Mouse (Mus musculus) neural tube, embryonic 13.5 days (tissue): Measurements from ENCODE around the gene Ldb1. TPM values are rescaled to one million over a fixed set of nuclear protein-coding genes. Genes with fewer than 3 reads are reported as not detected.

Experiments
- ATAC-seq: fragments of 200-750 bp; cut with Nextera tagmentation; 2 replicates; pipeline ENCODE4 v1.8.0; 2017; ENCODE audit warnings: low read depth, mild to moderate bottlenecking, moderate TSS enrichment, moderate library complexity
- H3K27ac ChIP-seq: fragments of 300-500 bp; sonication (generic); replicated peaks from 2 replicates; pipeline ENCODE4 v1.5.1; 2015; ENCODE audit warnings: moderate library complexity, mild to moderate bottlenecking, inconsistent platforms
- H3K27me3 ChIP-seq: fragments of 300-500 bp; sonication (generic); 2 replicates; pipeline ENCODE4 v1.6.1; 2015; ENCODE audit warnings: mild to moderate bottlenecking, inconsistent platforms
- H3K36me3 ChIP-seq: fragments of 300-500 bp; sonication (generic); 2 replicates; pipeline ENCODE4 v1.6.1; 2015; ENCODE audit warnings: mild to moderate bottlenecking, inconsistent platforms
- H3K4me1 ChIP-seq: fragments of 300-500 bp; sonication (generic); replicated peaks from 2 replicates; pipeline ENCODE4 v1.6.1; 2015; ENCODE audit warnings: inconsistent platforms
- H3K4me2 ChIP-seq: fragments of 300-500 bp; sonication (generic); 2 replicates; pipeline ENCODE4 v1.6.1; 2015; ENCODE audit warnings: inconsistent platforms, mild to moderate bottlenecking, moderate library complexity
- H3K4me3 ChIP-seq: fragments of 300-500 bp; sonication (generic); 2 replicates; pipeline ENCODE4 v1.5.1; 2015; ENCODE audit warnings: mild to moderate bottlenecking, inconsistent platforms
- H3K9ac ChIP-seq: fragments of 300-500 bp; sonication (generic); 2 replicates; pipeline ENCODE4 v1.6.1; 2015; ENCODE audit warnings: moderate library complexity, mild to moderate bottlenecking, inconsistent platforms
- H3K9me3 ChIP-seq: fragments of 300-500 bp; sonication (generic); 2 replicates; pipeline ENCODE4 v1.6.1; 2016; ENCODE audit warnings: inconsistent platforms
- WGBS: fragments of 180-500 bp; shearing (Covaris S2); methylation state at CpG from one replicate; pipeline ENCODE4 v1.1.7; 2015; 5-methylcytosine and 5-hydroxymethylcytosine counted together
- polyA plus RNA-seq: library from polyadenylated mRNA; unstranded; fragments of >200 nt; fragmentation: Nextera tagmentation; extraction: Ambion mirVana; gene quantifications from 2 replicates; pipeline ENCODE4 v1.2.1, GENCODE M21; 2015

The Ldb1 gene
- polyA plus RNA-seq, 1 experiment from 2014 or later, result 128 TPM

- no peak overlapping the region for H3K27ac ChIP-seq
- peaks cover 67% of the 10 kb centered on the region for H3K36me3 ChIP-seq
- H3K9me3 ChIP-seq, result no peaks in the 10 kb centered on the region
Measured at GRCm38 (mm10) chr19:46033911-46034310, 11.1 kb downstream of the Ldb1 start.

GRCm38 (mm10) chr19:46032731-46033510, 12.1 kb downstream of the Ldb1 start:
- WGBS, result 92% methylated on average over 26 of the region's 26 CpGs
- ATAC-seq, result no peak
- Histone ChIP-seq H3K4me1 (peaks cover 22% of the 10 kb centered on the region), H3K9me3 (no peaks in the 10 kb centered on the region), H3K4me2 (no peak overlapping the region), H3K27me3 (no peaks in the 10 kb centered on the region), H3K27ac (no peak overlapping the region), H3K36me3 (peaks cover 67% of the 10 kb centered on the region), H3K4me3 (no peak overlapping the region), H3K9ac (no peak overlapping the region)

More at GRCm38 (mm10) chr19:46033911-46034310, 11.1 kb downstream of the Ldb1 start:
- Histone ChIP-seq H3K4me3 (no peak overlapping the region), H3K27me3 (no peaks in the 10 kb centered on the region), H3K4me2 (no peak overlapping the region), H3K9ac (no peak overlapping the region), H3K4me1 (peaks cover 30% of the 10 kb centered on the region)
- no peak for ATAC-seq
- WGBS, result 97% methylated on average over 11 of the region's 11 CpGs

- no peaks in the 10 kb centered on the region for H3K27me3 ChIP-seq
- WGBS, result 73% methylated on average over 9 of the region's 9 CpGs
- H3K9ac ChIP-seq, result no peak overlapping the region
- H3K27ac ChIP-seq, result 0 out of 2 replicates have a peak overlapping the region, but pooled peaks have one; percentile 1
- H3K4me3 ChIP-seq, result no peak overlapping the region
- no peak overlapping the region for H3K4me2 ChIP-seq
- H3K36me3 ChIP-seq, result peaks cover 67% of the 10 kb centered on the region
- H3K4me1 ChIP-seq, result peaks cover 12% of the 10 kb centered on the region
- no peak for ATAC-seq
- no peaks in the 10 kb centered on the region for H3K9me3 ChIP-seq
Measured at GRCm38 (mm10) chr19:46031689-46032432, 13.2 kb downstream of the Ldb1 start.

DNA sequence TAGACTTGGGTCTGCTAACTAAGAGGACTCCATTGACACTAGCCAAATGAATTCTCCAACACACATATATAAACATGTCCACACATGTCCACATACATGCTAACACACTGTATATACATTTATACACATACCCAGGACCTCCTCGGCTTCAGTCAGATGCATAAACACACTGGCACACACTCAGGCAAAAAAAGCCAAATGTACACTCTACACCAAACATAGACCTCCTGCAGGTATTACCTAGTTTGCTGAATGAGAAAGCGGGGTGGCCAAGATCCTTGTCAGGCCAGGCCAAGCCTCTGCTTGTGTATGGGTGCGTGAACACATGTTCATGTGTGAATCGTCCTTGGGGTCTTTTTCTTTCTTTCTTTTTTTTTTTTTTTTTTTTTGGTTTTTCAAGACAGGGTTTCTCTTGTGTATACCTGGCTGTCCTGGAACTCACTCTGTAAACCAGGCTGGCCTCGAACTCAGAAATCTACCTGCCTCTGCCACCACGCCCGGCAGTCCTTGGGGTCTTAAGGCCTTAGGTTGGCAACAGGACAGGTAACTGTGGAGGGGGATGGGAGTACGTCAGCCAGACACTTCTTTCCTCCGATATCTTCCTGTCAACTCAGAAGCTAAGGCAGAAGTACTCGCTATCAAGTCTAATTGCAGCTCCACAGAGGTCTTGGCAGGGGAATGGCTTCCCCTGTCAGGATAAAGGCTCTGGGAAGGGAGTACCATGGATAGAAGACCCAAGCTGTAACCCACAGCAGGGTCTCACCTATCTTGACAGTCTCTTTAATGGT, 14.6 kb downstream of the Ldb1 start:
- no peak overlapping the region for H3K4me2 ChIP-seq
- no peaks in the 10 kb centered on the region for H3K4me1 ChIP-seq
- H3K9me3 ChIP-seq, result no peaks in the 10 kb centered on the region
- H3K9ac ChIP-seq, result no peak overlapping the region
- H3K27me3 ChIP-seq, result no peaks in the 10 kb centered on the region
- H3K4me3 ChIP-seq, result no peak overlapping the region
- ATAC-seq, result no peak
- no peak overlapping the region for H3K27ac ChIP-seq
- WGBS, result 95% methylated on average over 10 of the region's 10 CpGs
- peaks cover 53% of the 10 kb centered on the region for H3K36me3 ChIP-seq

GRCm38 (mm10) chr19:46029652-46030051, 15.4 kb downstream of the Ldb1 start:
- ATAC-seq, result no peak
- Histone ChIP-seq H3K9ac (no peak overlapping the region), H3K4me2 (no peak overlapping the region), H3K27ac (no peak overlapping the region), H3K27me3 (no peaks in the 10 kb centered on the region), H3K4me3 (no peak overlapping the region), H3K36me3 (peaks cover 46% of the 10 kb centered on the region), H3K4me1 (no peaks in the 10 kb centered on the region), H3K9me3 (no peaks in the 10 kb centered on the region)
- 94% methylated on average over 1 of the region's 1 CpGs for WGBS

- Histone ChIP-seq H3K27me3 (no peaks in the 10 kb centered on the region), H3K4me2 (no peak overlapping the region), H3K4me3 (no peak overlapping the region), H3K4me1 (no peaks in the 10 kb centered on the region), H3K27ac (no peak overlapping the region), H3K9ac (no peak overlapping the region), H3K36me3 (peaks cover 38% of the 10 kb centered on the region), H3K9me3 (no peaks in the 10 kb centered on the region)
- 74% methylated on average over 11 of the region's 11 CpGs for WGBS
- ATAC-seq, result no peak
Measured at GRCm38 (mm10) chr19:46028747-46029320, 16.2 kb downstream of the Ldb1 start.

DNA sequence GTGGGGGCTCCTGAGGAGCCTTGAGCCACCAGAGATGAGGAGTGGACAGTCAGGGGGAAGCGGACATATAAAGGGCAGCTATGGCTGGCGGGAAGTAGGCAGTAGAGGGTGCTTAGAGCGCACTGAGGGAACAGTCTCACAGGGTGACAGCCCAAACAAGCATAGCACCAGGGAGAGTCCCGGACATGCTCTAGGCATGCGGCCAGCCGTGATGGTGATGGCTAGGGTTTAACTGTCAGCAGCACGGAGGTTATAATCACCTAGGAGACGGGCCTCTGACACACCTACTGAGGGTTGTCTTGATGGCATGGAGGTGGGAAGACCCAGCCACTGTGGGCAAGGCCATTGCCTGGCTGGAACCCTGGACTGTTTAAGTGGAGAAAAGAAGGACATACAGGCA, 18.4 kb downstream of the Ldb1 start:
- no peak for ATAC-seq
- H3K4me1 ChIP-seq, result no peaks in the 10 kb centered on the region
- H3K4me3 ChIP-seq, result no peak overlapping the region
- H3K4me2 ChIP-seq, result no peak overlapping the region
- WGBS, result 67% methylated on average over 8 of the region's 8 CpGs
- H3K9ac ChIP-seq, result no peak overlapping the region
- no peak overlapping the region for H3K27ac ChIP-seq
- H3K36me3 ChIP-seq, result peaks cover 15% of the 10 kb centered on the region
- no peaks in the 10 kb centered on the region for H3K27me3 ChIP-seq
- H3K9me3 ChIP-seq, result no peaks in the 10 kb centered on the region

GRCm38 (mm10) chr19:46024959-46025358, 20.1 kb downstream of the Ldb1 start:
- Histone ChIP-seq H3K4me2 (no peak overlapping the region), H3K27ac (no peak overlapping the region), H3K36me3 (0 out of 2 replicates have a peak, but pooled peaks cover under 1% of the 10 kb centered on the region), H3K27me3 (no peaks in the 10 kb centered on the region), H3K9ac (no peak overlapping the region), H3K4me1 (no peaks in the 10 kb centered on the region), H3K4me3 (no peak overlapping the region), H3K9me3 (no peaks in the 10 kb centered on the region)
- no peak for ATAC-seq
- 83% methylated on average over 6 of the region's 6 CpGs for WGBS

- Histone ChIP-seq H3K27ac (no peak overlapping the region), H3K9ac (no peak overlapping the region), H3K36me3 (no peaks in the 10 kb centered on the region), H3K27me3 (no peaks in the 10 kb centered on the region), H3K9me3 (0 out of 2 replicates have a peak, but pooled peaks cover 3% of the 10 kb centered on the region), H3K4me3 (no peak overlapping the region), H3K4me1 (no peaks in the 10 kb centered on the region), H3K4me2 (no peak overlapping the region)
- ATAC-seq, result no peak
- 85% methylated on average over 2 of the region's 2 CpGs for WGBS
Measured at GRCm38 (mm10) chr19:46016023-46016422, 29.0 kb downstream of the Ldb1 start.

- ATAC-seq, result peak; percentile 75; the same call in 1 of the 2 replicates
Measured at GRCm38 (mm10) chr19:46014572-46015178, 30.3 kb downstream of the Ldb1 start.

GRCm38 (mm10) chr19:46005680-46006079, 39.3 kb downstream of the Ldb1 start:
- 83% methylated on average over 7 of the region's 7 CpGs for WGBS
- no peak overlapping the region for H3K9ac ChIP-seq

More at GRCm38 (mm10) chr19:46014572-46015178, 30.3 kb downstream of the Ldb1 start:
- H3K4me1 ChIP-seq, result no peaks in the 10 kb centered on the region
- H3K9me3 ChIP-seq, result 0 out of 2 replicates have a peak, but pooled peaks cover 4% of the 10 kb centered on the region
- no peak overlapping the region for H3K9ac ChIP-seq
- H3K4me2 ChIP-seq, result no peak overlapping the region
- no peaks in the 10 kb centered on the region for H3K27me3 ChIP-seq
- no peak overlapping the region for H3K4me3 ChIP-seq
- WGBS, result 41% methylated on average over 12 of the region's 12 CpGs
- H3K27ac ChIP-seq, result no peak overlapping the region
- H3K36me3 ChIP-seq, result no peaks in the 10 kb centered on the region

More at GRCm38 (mm10) chr19:46005680-46006079, 39.3 kb downstream of the Ldb1 start:
- Histone ChIP-seq H3K4me1 (peaks cover 17% of the 10 kb centered on the region), H3K9me3 (no peaks in the 10 kb centered on the region), H3K36me3 (no peaks in the 10 kb centered on the region), H3K27me3 (peaks cover 18% of the 10 kb centered on the region), H3K4me2 (no peak overlapping the region), H3K4me3 (no peak overlapping the region), H3K27ac (no peak overlapping the region)
- ATAC-seq, result no peak
